Mouse (Mus musculus) MEL-GATA-1-ER (cell line): Measurements from ENCODE around the gene Arfgap3.
"Not testable (repeated sequence)": the region's sequence is repeated elsewhere in the genome, so short reads cannot be mapped to it uniquely, and the experiment has no call there.

ENCODE experiments used
- DNase-seq: peaks from one replicate; pipeline ENCODE4 v3.0.0-alpha.2; 2012; ENCODE audit warnings: low read depth; ENCODE audit errors: extremely low read depth

The Arfgap3 gene

DNA sequence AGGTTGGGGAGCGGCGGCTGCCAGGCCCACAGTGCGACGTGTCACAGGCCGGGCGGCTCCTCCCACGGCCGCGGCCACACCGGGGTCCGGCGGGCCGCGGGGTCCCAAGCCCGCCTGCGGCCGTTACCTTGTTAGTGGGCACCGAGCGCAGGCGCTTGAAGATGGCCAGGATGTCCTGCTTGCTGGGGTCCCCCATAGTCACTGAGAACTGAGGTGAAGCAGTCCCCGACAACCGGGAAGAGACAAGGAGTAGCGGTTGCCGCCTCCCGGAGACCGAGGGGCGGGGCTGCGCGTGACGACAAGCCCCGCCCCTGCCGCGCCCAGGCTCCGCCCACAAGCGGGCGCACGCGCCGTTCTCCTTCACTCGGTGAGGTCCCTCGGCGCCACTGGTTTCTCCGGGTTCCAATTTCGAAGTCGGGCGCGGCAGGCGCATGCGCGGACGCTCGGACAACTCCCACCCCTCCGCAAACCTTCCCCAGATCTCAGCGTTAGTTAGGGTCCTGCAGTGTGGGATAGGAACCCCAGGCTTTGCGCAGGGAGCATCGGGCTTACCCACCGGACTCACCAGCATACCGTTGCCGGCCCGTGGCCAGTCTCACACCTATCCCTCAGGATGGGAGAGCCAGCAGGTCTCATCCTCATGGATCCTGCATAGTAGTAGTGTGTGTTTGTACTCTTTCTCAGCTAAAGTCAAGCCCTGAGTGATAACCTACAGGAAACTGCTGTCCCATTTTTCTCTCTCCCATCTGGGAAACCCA lies at the start of gene Arfgap3:
TSS of gene Arfgap3 (minus strand) at position 294 of the 758 bp plus-strand sequence.
- peak; percentile 75 for DNase-seq

GRCm38 (mm10) chr15:83392722-83393121 lies 42.7 kb upstream of the Arfgap3 start:
- no peak for DNase-seq

- DNase-seq = no peak
These were observed 37.9 kb upstream of the Arfgap3 start for GRCm38 (mm10) chr15:83387911-83388310.

- DNase-seq = no peak
These were observed 33.6 kb upstream of the Arfgap3 start for GRCm38 (mm10) chr15:83383633-83384032.

DNA sequence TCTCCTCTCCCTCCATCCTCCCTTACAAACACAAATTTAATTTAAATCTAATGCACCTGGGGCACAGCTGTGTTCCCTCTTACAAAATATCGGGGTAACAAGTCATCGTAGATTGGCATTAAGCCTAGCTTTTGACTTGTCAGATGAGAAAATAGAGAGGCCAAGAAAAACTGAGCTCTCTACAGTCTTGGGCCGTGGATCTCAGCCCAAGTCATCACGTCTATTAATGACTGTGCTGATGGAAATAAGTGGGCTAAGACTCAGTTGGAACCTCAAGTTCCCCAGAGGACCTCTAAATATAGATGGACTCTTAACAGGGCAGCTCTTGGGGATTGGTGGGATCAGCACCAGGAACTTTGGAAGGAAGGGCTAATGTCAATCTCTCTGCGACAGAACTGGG lies 33.1 kb upstream of the Arfgap3 start:
- DNase-seq = no peak

DNA sequence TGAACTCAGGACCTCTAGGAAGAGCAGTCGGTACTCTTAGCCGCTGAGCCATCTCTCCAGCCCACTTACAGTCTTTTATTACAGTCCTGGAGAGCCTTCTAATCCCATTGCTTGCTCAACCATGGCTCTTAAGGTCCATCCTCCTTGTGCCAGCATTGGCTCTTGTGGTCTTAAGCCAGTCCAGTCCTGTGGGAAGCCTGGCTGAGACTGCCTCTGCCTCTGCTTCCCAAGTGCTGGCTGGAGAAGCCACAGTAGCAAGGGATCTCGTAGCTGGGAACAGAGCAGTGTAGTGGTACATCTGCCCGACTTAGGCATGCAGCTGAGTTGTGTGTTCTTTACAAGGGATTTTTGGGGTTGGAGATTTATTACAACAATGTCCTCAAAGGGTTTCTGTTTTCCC lies 32.4 kb upstream of the Arfgap3 start:
- no peak for DNase-seq

GRCm38 (mm10) chr15:83377153-83377552 lies 27.1 kb upstream of the Arfgap3 start:
- no peak for DNase-seq

GRCm38 (mm10) chr15:83375136-83375535 lies 25.1 kb upstream of the Arfgap3 start:
- DNase-seq = peak; percentile 91

DNA sequence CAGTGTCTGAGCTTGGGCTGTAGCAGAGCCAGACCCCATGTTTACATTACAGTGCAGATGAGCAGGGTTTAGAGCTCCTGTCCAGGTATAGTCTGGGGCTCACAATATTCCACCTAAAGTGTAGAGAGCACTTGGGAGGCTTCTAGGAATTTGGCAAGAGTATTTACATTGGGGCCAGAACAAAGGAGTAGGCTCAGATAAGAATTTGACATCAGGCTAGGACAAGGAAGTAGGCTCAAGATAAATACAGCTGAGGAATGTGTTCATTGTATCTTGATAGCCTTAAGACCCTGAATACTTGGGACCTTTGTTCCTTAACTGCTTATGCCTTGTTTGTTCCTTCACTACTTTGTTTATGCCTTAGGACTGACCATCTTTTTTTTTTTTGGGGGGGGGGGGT lies 24.0 kb upstream of the Arfgap3 start:
- no peak for DNase-seq

DNA sequence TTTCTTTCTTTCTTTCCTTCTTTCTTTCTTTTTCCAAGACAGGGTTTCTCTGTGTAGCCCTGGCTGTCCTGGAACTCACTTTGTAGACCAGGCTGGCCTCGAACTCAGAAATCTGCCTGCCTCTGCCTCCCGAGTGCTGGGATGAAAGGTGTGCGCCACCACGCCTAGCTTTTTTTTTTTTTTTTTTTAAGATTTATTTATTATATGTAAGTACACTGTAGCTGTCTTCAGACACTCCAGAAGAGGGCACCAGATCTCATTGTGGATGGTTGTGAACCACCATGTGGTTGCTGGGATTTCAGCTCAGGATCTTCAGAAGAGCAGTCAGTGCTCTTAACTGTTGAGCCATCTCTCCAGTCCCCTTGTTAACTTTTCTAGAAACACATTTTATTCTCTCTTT lies 18.7 kb upstream of the Arfgap3 start:
- not testable (repeated sequence) for DNase-seq

DNA sequence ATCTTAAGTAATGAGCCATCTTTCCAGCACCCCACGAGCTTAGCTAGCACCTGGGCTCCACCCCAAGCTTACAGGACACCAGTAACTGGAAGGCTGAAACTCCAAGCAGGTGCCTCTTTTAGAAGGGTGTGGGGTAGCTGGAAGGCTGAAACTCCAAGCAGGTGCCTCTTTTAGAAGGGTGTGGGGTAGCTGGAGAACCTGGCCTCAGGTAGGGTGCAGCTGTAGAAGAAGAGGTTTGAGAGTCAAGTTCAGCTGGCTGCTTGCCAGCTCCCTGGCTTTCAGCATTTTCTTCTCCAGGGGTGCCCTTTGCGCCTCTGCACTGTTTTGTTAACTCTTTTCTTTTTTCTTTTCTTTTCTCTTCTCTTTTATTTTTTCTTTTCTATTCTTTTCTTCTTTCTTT lies 18.2 kb upstream of the Arfgap3 start:
- DNase-seq = no peak

DNA sequence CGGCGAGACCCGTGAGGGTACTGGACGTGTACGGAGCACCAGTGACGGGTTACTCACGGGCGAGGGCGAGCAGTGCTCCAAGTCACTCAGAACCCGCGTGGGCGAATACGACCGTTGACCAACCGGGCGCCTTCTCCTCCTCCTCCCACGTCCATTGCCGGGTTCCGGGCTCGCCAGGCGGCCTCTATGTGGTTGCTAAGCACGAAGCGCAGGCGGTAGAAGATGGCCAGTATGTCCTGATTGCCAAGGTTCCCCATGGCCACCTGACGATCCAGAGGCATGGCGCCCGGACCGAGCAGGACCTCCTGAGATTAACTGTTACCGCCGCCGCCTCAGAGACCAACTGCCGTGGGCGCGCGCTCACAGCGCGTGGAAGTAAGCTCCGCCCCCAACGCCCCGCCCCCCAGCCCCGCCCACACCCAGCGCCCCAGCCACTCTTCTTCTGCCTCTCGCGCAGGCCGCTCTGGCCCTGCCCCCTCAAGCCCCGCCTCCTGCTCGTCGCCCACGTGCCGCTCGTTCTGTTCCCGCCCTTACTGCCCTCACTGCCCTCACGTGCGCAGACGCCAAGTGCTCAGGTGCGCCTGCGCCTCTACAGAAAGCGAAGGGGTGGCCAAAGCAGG lies 17.0 kb upstream of the Arfgap3 start:
- no peak for DNase-seq

GRCm38 (mm10) chr15:83365697-83366096 lies 15.7 kb upstream of the Arfgap3 start:
- no peak for DNase-seq

GRCm38 (mm10) chr15:83364194-83364593 lies 14.1 kb upstream of the Arfgap3 start:
- DNase-seq = no peak

DNA sequence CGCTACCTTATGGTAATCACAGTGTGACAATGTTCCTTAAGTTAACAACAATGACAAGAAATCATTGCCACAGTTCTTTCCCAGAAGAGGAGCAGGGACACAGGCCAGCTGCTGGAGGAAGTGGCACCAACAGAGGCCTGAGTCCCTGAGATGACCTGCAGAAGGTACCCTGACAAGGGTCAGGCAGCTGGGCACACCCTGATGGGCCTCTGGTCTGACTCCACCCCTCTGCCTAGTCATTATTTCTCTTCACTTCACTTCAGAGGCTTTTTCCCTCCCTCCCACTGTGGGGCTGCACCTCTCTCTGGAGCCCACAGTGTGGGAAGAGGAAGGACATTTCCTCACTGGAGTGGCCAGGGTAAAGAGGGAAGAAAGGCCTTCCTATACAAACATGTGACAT lies 12.8 kb upstream of the Arfgap3 start:
- not testable (repeated sequence) for DNase-seq

DNA sequence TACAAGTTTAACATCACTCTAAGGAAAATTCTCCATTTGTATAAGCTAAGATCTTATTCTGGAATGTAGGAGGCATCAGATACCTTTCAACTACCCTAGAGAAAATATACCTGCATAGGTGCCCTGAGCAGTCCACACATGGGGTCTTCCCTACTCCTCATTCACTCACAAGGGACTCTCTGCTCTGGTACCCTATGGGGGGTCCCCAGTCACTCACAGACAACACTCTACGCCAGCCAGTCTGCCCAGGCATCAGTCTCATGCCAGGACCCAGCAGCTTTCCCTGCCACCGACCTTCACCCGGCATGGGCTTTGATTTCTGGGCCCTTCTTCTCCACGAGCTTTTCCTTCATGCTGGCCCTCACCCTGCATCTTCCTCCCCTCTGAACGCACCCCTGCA lies 10.9 kb upstream of the Arfgap3 start:
- not testable (repeated sequence) for DNase-seq

- DNase-seq = no peak
These were observed 10.1 kb upstream of the Arfgap3 start for GRCm38 (mm10) chr15:83360140-83360539.

- no peak for DNase-seq
These were observed 8.4 kb upstream of the Arfgap3 start for GRCm38 (mm10) chr15:83358476-83358875.

- no peak for DNase-seq
These were observed 1.5 kb upstream of the Arfgap3 start for GRCm38 (mm10) chr15:83351546-83351945.

GRCm38 (mm10) chr15:83350859-83351258 lies 812 bp upstream of the Arfgap3 start:
- DNase-seq = no peak

DNA sequence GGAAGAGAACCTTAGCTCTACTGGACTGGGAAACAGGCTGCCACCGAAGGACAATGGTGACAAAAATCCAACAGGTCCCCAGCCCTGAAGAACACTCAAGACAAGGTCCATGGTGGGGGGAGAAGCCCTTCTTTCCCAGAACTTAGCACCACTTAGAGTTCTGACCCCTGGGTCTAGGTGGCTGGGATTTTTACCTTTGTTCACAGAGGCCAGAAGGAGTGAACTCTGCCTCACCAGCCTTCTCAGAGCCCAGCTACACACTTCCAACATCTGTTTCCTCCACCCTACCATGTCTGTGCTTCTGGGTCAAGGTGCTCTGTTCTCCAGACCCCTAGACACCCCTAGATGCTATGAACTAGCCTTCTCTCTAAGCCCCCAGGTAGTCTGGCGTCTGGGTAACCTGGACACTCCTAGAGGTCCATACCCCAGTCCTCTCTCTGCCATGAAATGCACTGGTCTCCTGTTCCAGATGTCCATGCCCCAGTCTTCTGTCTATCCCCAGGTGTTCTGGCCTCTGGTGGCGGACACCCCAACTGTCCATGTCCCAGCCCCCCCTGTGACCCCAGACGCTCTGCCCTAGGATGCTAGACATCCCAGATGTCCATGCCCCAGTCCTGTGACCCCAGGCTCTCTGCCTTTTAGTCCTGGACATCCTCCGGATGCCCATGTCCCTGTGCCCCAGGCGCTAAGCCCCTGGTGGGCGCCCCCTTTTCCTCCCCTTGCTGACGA lies 658 bp downstream of the Arfgap3 start:
- DNase-seq = no peak

DNA sequence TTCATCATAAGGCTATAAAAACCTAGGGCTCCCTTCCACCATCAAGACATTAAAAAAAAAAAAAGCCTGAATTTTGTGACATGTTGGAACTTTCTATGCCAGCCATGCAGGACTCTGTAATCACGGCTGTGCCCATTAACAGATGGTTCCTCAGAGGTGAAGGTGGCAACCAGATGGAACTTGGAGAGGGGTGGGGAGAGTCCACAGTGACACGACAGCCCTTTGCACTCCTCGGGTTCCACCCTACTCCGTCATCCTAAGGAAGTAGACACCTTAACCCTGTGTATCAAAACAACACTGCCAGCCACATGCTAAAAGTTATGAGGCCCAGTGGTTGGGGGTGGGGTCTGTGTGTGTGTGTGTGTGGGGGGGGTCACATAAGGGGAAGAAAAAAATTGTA lies 1.3 kb downstream of the Arfgap3 start:
- no peak for DNase-seq
